Mouse (Mus musculus) intestine, embryonic 14.5 days (tissue): Measurements from ENCODE around the gene Mrps27. TPM values are rescaled to one million over a fixed set of nuclear protein-coding genes. Genes with fewer than 3 reads are reported as not detected.

ENCODE experiments used
- ATAC-seq: fragments of 200-750 bp; cut with Nextera tagmentation; replicated peaks from 2 replicates; pipeline ENCODE4 v1.8.0; 2017; ENCODE audit warnings: low read depth, moderate number of reproducible peaks, moderate TSS enrichment, moderate library complexity; ENCODE audit not compliant: low FRiP score, low TSS enrichment
- DNase-seq: peaks from one replicate; pipeline ENCODE4 v3.0.0-alpha.2; 2018; ENCODE audit warnings: low spot score
- H3K27ac ChIP-seq: fragments of 300-500 bp; sonication (generic); 2 replicates; pipeline ENCODE4 v1.5.1; 2014; ENCODE audit warnings: low read depth, mild to moderate bottlenecking, control low read depth
- H3K27me3 ChIP-seq: fragments of 300-500 bp; sonication (generic); replicated peaks from 2 replicates; pipeline ENCODE4 v1.6.1; 2014; ENCODE audit warnings: low read length, control low read depth; ENCODE audit not compliant: control insufficient read depth, insufficient read depth
- H3K36me3 ChIP-seq: fragments of 300-500 bp; sonication (generic); 2 replicates; pipeline ENCODE4 v1.6.1; 2014; ENCODE audit warnings: low read length, control low read depth; ENCODE audit not compliant: control insufficient read depth, insufficient read depth
- H3K4me1 ChIP-seq: fragments of 300-500 bp; sonication (generic); replicated peaks from 2 replicates; pipeline ENCODE4 v1.6.1; 2014; ENCODE audit warnings: low read length, control low read depth, mixed read lengths; ENCODE audit not compliant: control insufficient read depth, insufficient read depth
- H3K4me2 ChIP-seq: fragments of 300-500 bp; sonication (generic); 2 replicates; pipeline ENCODE4 v1.6.1; 2014; ENCODE audit warnings: low read length
- H3K4me3 ChIP-seq: fragments of 300-500 bp; sonication (generic); 2 replicates; pipeline ENCODE4 v1.5.1; 2014; ENCODE audit warnings: low read depth, low read length, control low read depth, mixed read lengths
- H3K9ac ChIP-seq: fragments of 300-500 bp; sonication (generic); 2 replicates; pipeline ENCODE4 v1.6.1; 2014; ENCODE audit warnings: mild to moderate bottlenecking, low read length
- H3K9me3 ChIP-seq: fragments of 300-500 bp; sonication (generic); 2 replicates; pipeline ENCODE4 v1.6.1; 2016; ENCODE audit warnings: low read length, control low read depth; ENCODE audit not compliant: control insufficient read depth
- WGBS: fragments of 180-500 bp; shearing (Covaris S2); extraction: QIAGEN DNeasy Blood & Tissue Kit; methylation state at CpG from one replicate; pipeline ENCODE4 v1.1.7; 2014; 5-methylcytosine and 5-hydroxymethylcytosine counted together
- polyA plus RNA-seq: library from polyadenylated mRNA; unstranded; fragments of >200 nt; fragmentation: Nextera tagmentation; extraction: Ambion mirVana; gene quantifications from 2 replicates; pipeline ENCODE4 v1.2.1, GENCODE M21; 2014

The Mrps27 gene
- polyA plus RNA-seq, 1 experiment from 2014 or later = 71.1 TPM

GRCm38 (mm10) chr13:99423581-99423980 lies 79.0 kb downstream of the Mrps27 start:
- 82% methylated on average over 13 of the region's 13 CpGs for WGBS
- no peaks in the 10 kb centered on the region for H3K9me3 ChIP-seq
- no peak for DNase-seq
- no peak overlapping the region for H3K27ac ChIP-seq
- H3K9ac ChIP-seq = no peak overlapping the region
- peaks cover 28% of the 10 kb centered on the region for H3K36me3 ChIP-seq
- H3K4me1 ChIP-seq = no peaks in the 10 kb centered on the region
- no peak overlapping the region for H3K4me3 ChIP-seq
- H3K4me2 ChIP-seq = no peak overlapping the region
- no peak for ATAC-seq
- H3K27me3 ChIP-seq = no peaks in the 10 kb centered on the region

DNA sequence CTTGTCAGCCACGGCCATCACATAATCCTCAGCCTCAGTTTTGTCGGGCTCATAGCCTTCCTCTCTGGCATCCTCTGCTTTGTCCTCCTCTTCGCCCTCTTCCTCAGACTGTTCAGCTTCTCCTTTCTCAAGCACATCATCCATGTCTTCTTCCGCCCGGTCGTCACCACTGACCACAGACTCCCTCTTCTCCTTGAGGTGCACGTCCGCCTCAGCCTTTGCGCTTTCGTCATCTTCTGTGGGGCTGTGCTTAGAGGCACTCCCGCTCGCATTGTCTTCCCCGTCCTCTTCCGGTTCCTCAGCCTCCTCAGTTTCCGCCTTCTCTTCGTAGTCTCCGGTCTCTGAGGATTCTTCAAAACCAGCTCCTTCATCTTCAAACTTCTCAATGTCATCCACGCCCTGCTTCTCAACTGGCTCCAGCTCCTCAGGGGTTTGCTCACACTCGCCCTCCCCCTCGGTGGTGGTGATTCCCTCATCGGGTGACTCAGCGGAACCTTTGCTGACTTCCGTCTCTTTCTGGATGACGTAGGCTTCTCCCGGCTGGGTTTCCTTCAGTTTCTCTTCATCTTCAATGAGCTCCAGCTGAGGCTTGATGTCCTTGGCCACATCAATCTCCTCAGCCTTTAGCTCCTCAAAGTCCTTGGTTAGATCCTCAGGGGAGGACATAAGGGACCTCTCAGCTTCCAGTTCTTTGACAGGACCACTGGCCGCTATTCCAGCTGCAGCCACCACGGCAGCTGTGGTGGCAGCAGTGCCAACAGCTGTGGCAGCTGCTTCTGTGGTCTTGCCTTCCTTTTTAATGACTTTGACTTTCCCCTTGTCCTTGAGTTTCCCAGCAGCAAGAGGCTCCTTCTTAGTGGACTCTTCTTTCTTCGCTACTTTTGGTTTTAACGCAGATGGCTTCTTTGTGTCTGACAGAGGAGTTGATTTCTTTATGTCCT lies 88.8 kb downstream of the Mrps27 start:
- no peaks in the 10 kb centered on the region for H3K27me3 ChIP-seq
- no peaks in the 10 kb centered on the region for H3K4me1 ChIP-seq
- H3K4me2 ChIP-seq = no peak overlapping the region
- peaks cover 49% of the 10 kb centered on the region for H3K36me3 ChIP-seq
- H3K9me3 ChIP-seq = no peaks in the 10 kb centered on the region
- H3K9ac ChIP-seq = no peak overlapping the region
- DNase-seq (no peak), ATAC-seq (no peak)
- no peak overlapping the region for H3K27ac ChIP-seq
- H3K4me3 ChIP-seq = no peak overlapping the region
- 95% methylated on average over 29 of the region's 29 CpGs for WGBS

DNA sequence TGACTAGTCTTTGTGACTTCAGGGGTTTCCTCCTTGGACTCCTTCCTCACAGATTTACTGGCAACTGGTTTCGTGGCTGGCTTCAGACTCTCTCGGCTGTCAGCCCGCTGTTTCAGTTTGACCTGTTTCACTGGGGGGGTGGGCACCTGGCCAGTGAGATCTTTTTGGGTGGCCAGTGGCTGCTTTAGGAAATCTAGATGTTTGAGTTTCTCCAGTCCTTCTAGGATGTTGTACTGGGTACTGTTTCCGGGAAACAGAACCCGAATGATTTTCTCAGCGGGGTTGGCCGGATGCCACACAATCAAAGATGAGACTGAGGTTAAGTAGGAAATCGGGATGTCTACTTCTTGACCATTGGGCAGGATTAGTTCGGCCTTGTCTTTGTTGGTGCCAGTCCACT lies 89.9 kb downstream of the Mrps27 start:
- Histone ChIP-seq H3K36me3 (peaks cover 40% of the 10 kb centered on the region), H3K4me1 (no peaks in the 10 kb centered on the region), H3K9ac (no peak overlapping the region), H3K4me2 (no peak overlapping the region), H3K9me3 (no peaks in the 10 kb centered on the region), H3K27me3 (no peaks in the 10 kb centered on the region), H3K27ac (no peak overlapping the region), H3K4me3 (no peak overlapping the region)
- WGBS = 94% methylated on average over 9 of the region's 9 CpGs
- DNase-seq = no peak
- no peak for ATAC-seq

DNA sequence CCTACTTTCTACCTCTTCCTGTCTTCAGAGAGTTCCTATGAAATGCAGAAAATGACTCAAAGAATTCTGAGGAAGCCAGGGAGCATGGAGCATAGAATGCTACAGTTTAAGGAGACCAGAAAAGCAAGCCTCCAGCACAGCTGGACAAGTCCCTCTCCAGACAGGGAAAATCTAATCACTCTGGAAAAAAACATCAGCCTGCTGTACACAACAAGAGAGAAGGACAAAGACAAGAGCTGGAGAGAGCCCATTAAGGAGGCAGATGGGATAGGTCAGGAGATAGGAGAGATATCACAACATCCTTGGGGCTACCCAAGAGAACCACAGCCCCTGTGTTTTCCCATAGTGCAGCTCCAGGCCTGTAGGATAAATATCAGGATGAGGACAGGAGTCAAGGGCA lies 92.5 kb downstream of the Mrps27 start:
- H3K36me3 ChIP-seq = peaks cover 32% of the 10 kb centered on the region
- H3K9ac ChIP-seq = no peak overlapping the region
- H3K9me3 ChIP-seq = no peaks in the 10 kb centered on the region
- ATAC-seq = no peak
- no peak overlapping the region for H3K4me3 ChIP-seq
- no peaks in the 10 kb centered on the region for H3K27me3 ChIP-seq
- DNase-seq = no peak
- H3K4me1 ChIP-seq = no peaks in the 10 kb centered on the region
- no peak overlapping the region for H3K4me2 ChIP-seq
- H3K27ac ChIP-seq = no peak overlapping the region

DNA sequence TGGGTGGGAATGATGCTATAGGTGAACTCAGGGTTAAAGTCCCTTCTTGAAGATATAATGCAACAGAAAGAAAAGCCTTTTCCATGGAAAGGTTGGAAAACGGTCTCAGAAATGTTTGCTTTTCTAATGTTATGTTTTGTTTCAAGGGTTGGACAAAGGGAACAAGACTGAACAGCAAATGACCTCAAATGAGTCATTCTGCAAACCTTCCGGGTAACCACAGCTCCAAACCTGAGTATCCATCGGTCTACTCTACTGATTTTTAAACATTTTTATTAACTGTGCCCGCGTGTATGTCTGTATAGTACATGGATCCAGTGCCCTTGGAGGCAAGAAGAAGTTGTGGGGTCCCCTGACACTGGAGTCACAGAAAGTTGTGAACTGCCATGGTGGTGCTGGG lies 94.8 kb downstream of the Mrps27 start:
- no peak for DNase-seq
- 94% methylated on average over 5 of the region's 5 CpGs for WGBS

GRCm38 (mm10) chr13:99440228-99440627 lies 95.6 kb downstream of the Mrps27 start:
- no peak overlapping the region for H3K9ac ChIP-seq
- peaks cover 10% of the 10 kb centered on the region; the same call in 1 of the 2 replicates for H3K36me3 ChIP-seq
- H3K9me3 ChIP-seq = no peaks in the 10 kb centered on the region
- no peak overlapping the region for H3K4me3 ChIP-seq
- DNase-seq (no peak), ATAC-seq (no peak)
- WGBS = 92% methylated on average over 2 of the region's 2 CpGs
- H3K4me1 ChIP-seq = peaks cover 5% of the 10 kb centered on the region; the same call in 1 of the 2 replicates
- no peaks in the 10 kb centered on the region for H3K27me3 ChIP-seq
- H3K4me2 ChIP-seq = no peak overlapping the region
- H3K27ac ChIP-seq = no peak overlapping the region

More for the DNA sequence above, 94.8 kb downstream of the Mrps27 start:
- peaks cover 14% of the 10 kb centered on the region for H3K36me3 ChIP-seq
- no peak for ATAC-seq
- H3K9ac ChIP-seq = no peak overlapping the region
- no peak overlapping the region for H3K4me3 ChIP-seq
- no peaks in the 10 kb centered on the region for H3K4me1 ChIP-seq
- H3K4me2 ChIP-seq = no peak overlapping the region
- H3K27me3 ChIP-seq = no peaks in the 10 kb centered on the region
- no peaks in the 10 kb centered on the region for H3K9me3 ChIP-seq
- H3K27ac ChIP-seq = no peak overlapping the region

- 67% methylated on average over 18 of the region's 18 CpGs for WGBS
- Histone ChIP-seq H3K9ac (no peak overlapping the region), H3K4me2 (no peak overlapping the region), H3K36me3 (peaks cover 8% of the 10 kb centered on the region; the same call in 1 of the 2 replicates), H3K9me3 (no peaks in the 10 kb centered on the region), H3K27ac (no peak overlapping the region), H3K4me3 (no peak overlapping the region), H3K4me1 (peaks cover 5% of the 10 kb centered on the region; the same call in 1 of the 2 replicates), H3K27me3 (no peaks in the 10 kb centered on the region)
- no peak for DNase-seq
- ATAC-seq = no peak
Observed at GRCm38 (mm10) chr13:99441700-99442433, 97.3 kb downstream of the Mrps27 start.

DNA sequence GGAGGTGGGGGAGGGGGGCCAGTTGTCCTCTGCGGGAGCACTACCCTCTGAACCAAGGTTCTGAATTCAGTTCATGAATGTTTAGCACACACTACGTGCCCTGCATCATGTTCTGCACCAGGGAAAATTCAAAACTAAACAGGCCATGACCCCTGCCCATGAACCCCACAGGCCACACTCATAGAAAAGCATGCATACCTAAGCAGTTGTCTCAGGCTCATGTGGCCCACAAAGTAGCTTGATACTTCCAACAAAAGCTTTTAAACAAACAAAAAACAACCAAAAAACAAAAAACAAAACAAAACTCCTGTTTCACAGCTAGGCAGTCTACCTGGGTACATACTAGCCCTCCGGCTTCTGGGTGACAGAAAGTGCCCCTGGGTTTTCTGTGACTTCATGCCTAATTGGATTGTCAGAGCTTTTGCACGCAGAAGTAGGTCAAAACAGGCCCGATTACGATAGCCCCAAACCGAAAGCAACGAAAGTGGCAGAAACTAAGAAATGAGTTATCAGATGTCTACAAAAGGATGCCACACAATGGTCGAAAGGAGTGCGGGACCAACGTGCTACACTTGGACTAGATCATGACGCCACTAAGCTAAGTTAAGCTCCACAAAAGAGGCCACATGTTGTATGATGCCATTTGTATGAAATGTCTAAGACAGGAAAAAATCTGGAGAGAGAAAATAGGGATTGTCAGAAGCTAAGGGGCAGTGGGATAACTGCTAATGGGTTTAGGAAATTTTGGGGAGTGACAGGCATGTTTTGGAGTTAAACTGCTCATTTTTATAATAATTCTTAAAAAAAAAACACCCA lies 98.1 kb downstream of the Mrps27 start:
- no peak overlapping the region for H3K9ac ChIP-seq
- H3K9me3 ChIP-seq = no peaks in the 10 kb centered on the region
- peaks cover 8% of the 10 kb centered on the region; the same call in 1 of the 2 replicates for H3K36me3 ChIP-seq
- DNase-seq (no peak), ATAC-seq (no peak)
- H3K4me1 ChIP-seq = peaks cover 5% of the 10 kb centered on the region; the same call in 1 of the 2 replicates
- H3K27me3 ChIP-seq = no peaks in the 10 kb centered on the region
- no peak overlapping the region for H3K4me3 ChIP-seq
- no peak overlapping the region for H3K4me2 ChIP-seq
- 84% methylated on average over 12 of the region's 12 CpGs for WGBS
- H3K27ac ChIP-seq = no peak overlapping the region
